Mouse (Mus musculus) MEL (cell line): ENCODE data around the gene Arrb1. TPM values are rescaled to one million over a fixed set of nuclear protein-coding genes. Genes with fewer than 3 reads are reported as not detected.

ENCODE experiments used
- DNase-seq: peaks from one replicate; pipeline ENCODE4 v3.0.0; 2011; ENCODE audit warnings: low read depth, low spot score
- H3K27ac ChIP-seq: 2 replicates; pipeline ENCODE4 v1.5.1; 2012; ENCODE audit warnings: low read depth, mild to moderate bottlenecking, control low read depth, low read length, moderate library complexity; ENCODE audit not compliant: control insufficient read depth
- H3K27me3 ChIP-seq, 2 experiments: fragments of 150-350 bp in 1 of 2; sonication (generic) in 1 of 2; 2 replicates each; pipeline ENCODE4 v1.6.1; 2012; ENCODE audit warnings: low read length in 2 of 2, mild to moderate bottlenecking in 2 of 2, improper control_type of control experiment in 1 of 2, moderate library complexity in 1 of 2; ENCODE audit not compliant: insufficient read depth in 2 of 2, control insufficient read depth in 1 of 2
- H3K36me3 ChIP-seq, 2 experiments: 2 replicates each; pipeline ENCODE4 v1.6.1; 2012 to 2014; ENCODE audit warnings: low read length in 2 of 2, improper control_type of control experiment in 1 of 2, inconsistent platforms in 1 of 2, mild to moderate bottlenecking in 1 of 2; ENCODE audit not compliant: insufficient read depth in 2 of 2, control insufficient read depth in 1 of 2
- H3K4me1 ChIP-seq, 2 experiments: fragments of 150-350 bp in 1 of 2; sonication (generic) in 1 of 2; 2 replicates each; pipeline ENCODE4 v1.6.1; 2012; ENCODE audit warnings: low read length in 2 of 2, improper control_type of control experiment in 1 of 2, mild to moderate bottlenecking in 1 of 2; ENCODE audit not compliant: insufficient read depth in 2 of 2, control insufficient read depth in 1 of 2
- H3K4me3 ChIP-seq, 2 experiments: fragments of 150-350 bp in 1 of 2; sonication (generic) in 1 of 2; 2 replicates each; pipeline ENCODE4 v1.5.1; 2012; ENCODE audit warnings: low read depth in 2 of 2, low read length in 2 of 2, mild to moderate bottlenecking in 2 of 2, moderate library complexity in 2 of 2, control low read depth in 1 of 2, improper control_type of control experiment in 1 of 2; ENCODE audit not compliant: control insufficient read depth in 1 of 2, insufficient read depth in 1 of 2
- H3K79me2 ChIP-seq: 2 replicates; pipeline ENCODE4 v1.6.1; 2012; ENCODE audit warnings: mild to moderate bottlenecking, low read length, moderate library complexity; ENCODE audit not compliant: control insufficient read depth, poor library complexity, insufficient read depth
- H3K9ac ChIP-seq: 2 replicates; pipeline ENCODE4 v1.6.1; 2012; ENCODE audit warnings: low read depth, mild to moderate bottlenecking, control low read depth, low read length, moderate library complexity; ENCODE audit not compliant: control insufficient read depth, poor library complexity, severe bottlenecking
- H3K9me3 ChIP-seq: fragments of 150-350 bp; sonication (generic); replicated peaks from 2 replicates; pipeline ENCODE4 v1.6.1; 2012; ENCODE audit warnings: mild to moderate bottlenecking, low read length, improper control_type of control experiment, moderate library complexity; ENCODE audit not compliant: insufficient read depth
- BHLHE40 ChIP-seq: IDR thresholded peaks from 2 replicates; pipeline ENCODE4 v1.6.1; 2012; ENCODE audit warnings: low read depth, mild to moderate bottlenecking, inconsistent platforms, low read length, improper control_type of control experiment, borderline replicate concordance
- CTCF ChIP-seq, 3 experiments: IDR thresholded peaks in 2 of 3; conservative IDR thresholded peaks in 1 of 3; 2 replicates each; pipeline ENCODE4 v1.5.1; 2011 to 2012; ENCODE audit warnings: low read length in 3 of 3, low read depth in 2 of 3, mild to moderate bottlenecking in 2 of 3, improper control_type of control experiment in 1 of 3, inconsistent platforms in 1 of 3, mixed read lengths in 1 of 3, moderate library complexity in 1 of 3; ENCODE audit not compliant: control insufficient read depth in 1 of 3, insufficient read depth in 1 of 3, poor library complexity in 1 of 3, severe bottlenecking in 1 of 3
- ELF1 ChIP-seq: IDR thresholded peaks from 2 replicates; pipeline ENCODE4 v1.6.1; 2014; ENCODE audit warnings: low read depth, mild to moderate bottlenecking, inconsistent platforms, low read length, improper control_type of control experiment, moderate library complexity
- GABPA ChIP-seq: IDR thresholded peaks from 2 replicates; pipeline ENCODE4 v1.6.1; 2012; ENCODE audit warnings: low read depth, mild to moderate bottlenecking, inconsistent platforms, low read length, improper control_type of control experiment, moderate library complexity
- GATA1 ChIP-seq: IDR thresholded peaks from 2 replicates; pipeline ENCODE4 v1.6.1; 2011; ENCODE audit warnings: low read depth, low read length, improper control_type of control experiment
- POLR2A ChIP-seq, 2 experiments: IDR thresholded peaks; 2 replicates each; pipeline ENCODE4 v1.6.1; 2011 to 2012; ENCODE audit warnings: low read length in 2 of 2, mild to moderate bottlenecking in 2 of 2, control low read depth in 1 of 2, improper control_type of control experiment in 1 of 2, low read depth in 1 of 2, moderate library complexity in 1 of 2; ENCODE audit not compliant: control insufficient read depth in 1 of 2, insufficient read depth in 1 of 2, poor library complexity in 1 of 2
- TAL1 ChIP-seq: IDR thresholded peaks from 2 replicates; pipeline ENCODE4 v1.6.1; 2012; ENCODE audit warnings: mild to moderate bottlenecking, inconsistent platforms, low read length, moderate library complexity, mixed read lengths
- TCF12 ChIP-seq: IDR thresholded peaks from 2 replicates; pipeline ENCODE4 v1.6.1; 2014; ENCODE audit warnings: low read depth, mild to moderate bottlenecking, inconsistent platforms, low read length, improper control_type of control experiment, moderate library complexity
- polyA plus RNA-seq, 2 experiments: library from polyadenylated mRNA; stranded (reverse) in 1 of 2; unstranded in 1 of 2; fragments of >175 nt in 1 of 2; fragments of >200 nt in 1 of 2; gene quantifications; 2 replicates each; pipeline versions ENCODE4 v1.2.1 to v1.2.4; 2012; ENCODE audit warnings: low replicate concordance in 2 of 2, low read depth in 1 of 2; ENCODE audit not compliant: insufficient read length in 2 of 2, insufficient read depth in 1 of 2, missing spikeins in 1 of 2
- total RNA-seq: library from RNA; depleted of rRNA; stranded (reverse); fragments of 300-350 nt; gene quantifications from 2 replicates; pipeline ENCODE4 v1.2.3, GENCODE M21; 2012

Gene Arrb1
- total and polyA plus RNA-seq, 3 experiments = 27.0 to 67.7 (median 62.7) TPM

- peak in 1 of 3 experiments; percentile 8; a peak in 2 of 6 replicates for TF ChIP-seq CTCF (IDR thresholded peaks at IDR 0.05 in 2 of 3, conservative IDR thresholded peaks at IDR 0.05 in 1 of 3; ENCODE audit: control insufficient read depth in 1 of 3, insufficient read depth in 1 of 3, low read depth in 2 of 3, low read length in 3 of 3, poor library complexity in 1 of 3, severe bottlenecking in 1 of 3)
- no peak for TF ChIP-seq TCF12
- TF ChIP-seq, all 39 proteins: peak for 1
- Histone ChIP-seq H3K27ac (no peak overlapping the region), H3K4me1 (peaks cover 13 to 17% of the 10 kb centered on the region in 2 experiments)
These were observed 63.5 kb downstream of the Arrb1 start for GRCm38 (mm10) chr7:99598722-99599121.

DNA sequence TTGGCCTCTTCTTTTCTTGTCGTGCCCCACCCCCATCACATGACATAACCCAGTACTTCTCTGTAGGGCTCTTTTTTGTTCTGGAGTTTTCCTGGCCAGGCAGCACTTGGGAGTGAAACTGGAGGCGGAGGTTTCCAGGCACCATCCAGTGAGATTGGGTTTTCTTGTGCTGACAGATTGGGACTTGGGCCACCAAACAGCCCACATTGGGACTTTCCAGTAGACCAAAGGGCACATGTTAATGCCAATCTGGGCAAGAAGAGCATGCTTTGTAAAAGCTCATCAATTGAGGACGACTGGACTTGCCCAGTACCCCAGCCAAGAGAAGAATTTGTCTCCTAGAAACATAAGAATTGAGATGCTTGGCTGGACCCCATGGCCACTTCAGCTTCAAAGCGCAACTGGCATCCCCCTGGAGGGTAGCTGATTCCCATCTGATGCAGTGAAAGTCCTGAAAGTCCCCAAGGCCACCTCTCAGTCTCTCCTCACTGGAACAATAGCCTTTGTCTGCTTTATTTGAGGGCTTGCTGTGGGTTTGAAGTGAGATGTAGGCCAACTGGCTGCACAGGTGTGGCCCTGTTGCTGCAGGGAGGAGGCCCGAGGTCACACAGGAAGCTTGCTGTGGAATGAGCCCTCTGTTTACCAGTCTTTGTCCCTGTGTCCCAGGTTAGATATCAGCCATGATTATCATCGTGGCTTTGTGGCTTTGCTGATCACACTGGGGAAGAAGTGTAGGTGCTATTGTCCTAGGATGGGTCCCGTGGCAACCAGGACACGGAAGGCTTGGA lies 68.8 kb downstream of the Arrb1 start:
- Histone ChIP-seq H3K79me2 (no peaks in the 10 kb centered on the region), H3K9me3 (no peaks in the 10 kb centered on the region), H3K4me3 (no peak overlapping the region), H3K27me3 (no peaks in the 10 kb centered on the region), H3K36me3 (peaks cover 0 to 8% of the 10 kb centered on the region in 2 experiments; a peak in 3 of 4 replicates), H3K4me1 (peaks cover 3 to 20% of the 10 kb centered on the region in 2 experiments), H3K9ac (no peak overlapping the region), H3K27ac (no peak overlapping the region)
- DNase-seq = no peak
- no peak for TF ChIP-seq GATA1
- TF ChIP-seq TAL1 = no peak

More at GRCm38 (mm10) chr7:99598722-99599121, 63.5 kb downstream of the Arrb1 start:
- H3K36me3 ChIP-seq = peaks cover 0 to 16% of the 10 kb centered on the region in 2 experiments
- H3K9ac ChIP-seq = no peak overlapping the region
- DNase-seq = no peak
- no peaks in the 10 kb centered on the region for H3K79me2 ChIP-seq
- H3K9me3 ChIP-seq = no peaks in the 10 kb centered on the region
- no peak overlapping the region for H3K4me3 ChIP-seq
- H3K27me3 ChIP-seq = no peaks in the 10 kb centered on the region

DNA sequence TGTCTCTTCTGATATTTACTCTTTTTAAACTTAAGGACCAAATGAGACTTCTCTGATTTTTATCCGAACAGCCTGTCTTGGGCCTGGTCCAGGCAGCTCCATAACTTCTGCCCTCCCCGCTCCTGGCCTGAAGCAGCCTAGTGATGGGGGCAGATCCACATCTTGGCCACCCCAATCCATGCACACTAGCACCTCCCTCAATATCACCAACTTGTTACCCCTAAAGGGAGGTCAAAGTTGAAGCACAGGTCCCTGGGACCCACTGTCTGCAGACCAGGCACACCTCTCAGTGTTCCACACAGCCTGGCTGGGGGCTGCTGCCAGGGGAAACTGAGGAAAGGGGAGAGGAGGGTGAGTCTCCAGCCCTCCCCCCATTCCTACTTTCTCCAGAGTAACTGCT lies 69.8 kb downstream of the Arrb1 start:
- H3K4me1 ChIP-seq = peaks cover 3 to 20% of the 10 kb centered on the region in 2 experiments
- H3K27me3 ChIP-seq = no peaks in the 10 kb centered on the region
- H3K27ac ChIP-seq = no peak overlapping the region

GRCm38 (mm10) chr7:99606303-99606702 lies 71.0 kb downstream of the Arrb1 start:
- Histone ChIP-seq H3K79me2 (no peaks in the 10 kb centered on the region), H3K4me1 (peaks cover 3 to 20% of the 10 kb centered on the region in 2 experiments), H3K36me3 (peaks cover 0 to 8% of the 10 kb centered on the region in 2 experiments; a peak in 2 of 4 replicates), H3K9me3 (no peaks in the 10 kb centered on the region), H3K27me3 (no peaks in the 10 kb centered on the region), H3K4me3 (no peak overlapping the region), H3K27ac (no peak overlapping the region)
- TF ChIP-seq GABPA = no peak
- TF ChIP-seq BHLHE40 = no peak
- TF ChIP-seq ELF1 = no peak
- TF ChIP-seq, all 39 proteins: peak for 0
- H3K9ac ChIP-seq = no peak overlapping the region
- DNase-seq = no peak

More for the DNA sequence above, 69.8 kb downstream of the Arrb1 start:
- DNase-seq = no peak
- H3K79me2 ChIP-seq = no peaks in the 10 kb centered on the region
- no peak overlapping the region for H3K4me3 ChIP-seq
- no peak overlapping the region for H3K9ac ChIP-seq
- H3K9me3 ChIP-seq = no peaks in the 10 kb centered on the region
- 0 out of 2 replicates have a peak, but pooled peaks have one; percentile 4 for TF ChIP-seq GATA1
- TF ChIP-seq POLR2A (IDR thresholded peaks at IDR 0.05; ENCODE audit: control insufficient read depth in 1 of 2, insufficient read depth in 1 of 2, low read depth in 1 of 2, low read length in 2 of 2, poor library complexity in 1 of 2) = no peak
- peaks cover 0 to 8% of the 10 kb centered on the region in 2 experiments; a peak in 3 of 4 replicates for H3K36me3 ChIP-seq
